Mouse (Mus musculus) heart, embryonic 12.5 days (tissue): ENCODE measurements around the gene Olfr1378. TPM values are rescaled to one million over a fixed set of nuclear protein-coding genes. Genes with fewer than 3 reads are reported as not detected.

Source experiments
- ATAC-seq: fragments of 200-750 bp; cut with Nextera tagmentation; 2 replicates; pipeline ENCODE4 v1.8.0; 2017; ENCODE audit warnings: moderate TSS enrichment, moderate library complexity; ENCODE audit not compliant: insufficient number of reproducible peaks, low FRiP score
- H3K27ac ChIP-seq: fragments of 300-500 bp; sonication (generic); 2 replicates; pipeline ENCODE4 v1.5.1; 2016; ENCODE audit warnings: mild to moderate bottlenecking, moderate library complexity; ENCODE audit not compliant: poor library complexity, severe bottlenecking
- H3K27me3 ChIP-seq: fragments of 300-500 bp; sonication (generic); replicated peaks from 2 replicates; pipeline ENCODE4 v1.6.1; 2016; ENCODE audit warnings: mild to moderate bottlenecking, moderate library complexity
- H3K36me3 ChIP-seq: fragments of 300-500 bp; sonication (generic); 2 replicates; pipeline ENCODE4 v1.6.1; 2016; ENCODE audit warnings: mild to moderate bottlenecking, moderate library complexity
- H3K4me1 ChIP-seq: fragments of 300-500 bp; sonication (generic); replicated peaks from 2 replicates; pipeline ENCODE4 v1.6.1; 2016; ENCODE audit warnings: mild to moderate bottlenecking
- H3K4me2 ChIP-seq: fragments of 300-500 bp; sonication (generic); 2 replicates; pipeline ENCODE4 v1.6.1; 2016; ENCODE audit warnings: mild to moderate bottlenecking, moderate library complexity
- H3K4me3 ChIP-seq: fragments of 300-500 bp; sonication (generic); 2 replicates; pipeline ENCODE4 v1.5.1; 2016; ENCODE audit warnings: mild to moderate bottlenecking
- H3K9ac ChIP-seq: fragments of 300-500 bp; sonication (generic); 2 replicates; pipeline ENCODE4 v1.6.1; 2016; ENCODE audit warnings: mild to moderate bottlenecking, moderate library complexity
- H3K9me3 ChIP-seq: fragments of 300-500 bp; sonication (generic); replicated peaks from 2 replicates; pipeline ENCODE4 v1.6.1; 2016; ENCODE audit warnings: mild to moderate bottlenecking, moderate library complexity
- WGBS: fragments of 180-500 bp; shearing (Covaris S2); methylation state at CpG from one replicate; pipeline ENCODE4 v1.1.7; 2016; 5-methylcytosine and 5-hydroxymethylcytosine counted together
- polyA plus RNA-seq: library from polyadenylated mRNA; unstranded; fragments of >200 nt; fragmentation: Nextera tagmentation; extraction: Ambion mirVana; gene quantifications from 2 replicates; pipeline ENCODE4 v1.2.1, GENCODE M21; 2016

The Olfr1378 gene
- not detected in 2 replicates for polyA plus RNA-seq

- H3K9me3 ChIP-seq = no peaks in the 10 kb centered on the region
- H3K27ac ChIP-seq = no peak within 1 kb of the TSS
- ATAC-seq = no peak
- H3K4me2 ChIP-seq = no peak within 1 kb of the TSS
- H3K4me1 ChIP-seq = no peaks in the 10 kb centered on the region
- peaks cover 10% of the 10 kb centered on the region for H3K27me3 ChIP-seq
- H3K36me3 ChIP-seq = no peaks in the 10 kb centered on the region
- H3K9ac ChIP-seq = no peak within 1 kb of the TSS
- WGBS = 79% methylated on average over 11 of the region's 11 CpGs
- no peak within 1 kb of the TSS for H3K4me3 ChIP-seq
Observed at GRCm38 (mm10) chr11:50966230-50966629, at the start of gene Olfr1378. Gene Olfr1378 (plus strand): TSS chr11:50966530.

GRCm38 (mm10) chr11:50930469-50931014 is 35.8 kb upstream of the Olfr1378 start:
- Histone ChIP-seq H3K9me3 (no peaks in the 10 kb centered on the region), H3K9ac (peak overlapping the region; percentile 85), H3K36me3 (no peaks in the 10 kb centered on the region), H3K27ac (no peak overlapping the region), H3K4me3 (peak overlapping the region; percentile 93), H3K4me1 (peaks cover 9% of the 10 kb centered on the region), H3K4me2 (peak overlapping the region; percentile 89), H3K27me3 (peaks cover 15% of the 10 kb centered on the region)
- ATAC-seq = peak; percentile 36; the same call in 1 of the 2 replicates
- 12% methylated on average over 14 of the region's 14 CpGs for WGBS

- no peaks in the 10 kb centered on the region for H3K9me3 ChIP-seq
- H3K4me3 ChIP-seq = peak overlapping the region; percentile 93
- peak overlapping the region; percentile 85 for H3K9ac ChIP-seq
- peaks cover 15% of the 10 kb centered on the region for H3K27me3 ChIP-seq
- H3K36me3 ChIP-seq = no peaks in the 10 kb centered on the region
- WGBS = under 1% methylated on average over 16 of the region's 16 CpGs
- peak overlapping the region; percentile 89 for H3K4me2 ChIP-seq
- peaks cover 9% of the 10 kb centered on the region for H3K4me1 ChIP-seq
- H3K27ac ChIP-seq = no peak overlapping the region
- peak; percentile 60 for ATAC-seq
Observed at GRCm38 (mm10) chr11:50931021-50931420, 35.3 kb upstream of the Olfr1378 start.

- Histone ChIP-seq H3K4me1 (peaks cover 9% of the 10 kb centered on the region), H3K9ac (peak within 1 kb of the TSS; percentile 85), H3K4me2 (peak within 1 kb of the TSS; percentile 89), H3K36me3 (no peaks in the 10 kb centered on the region), H3K4me3 (peak within 1 kb of the TSS; percentile 93), H3K27me3 (peaks cover 15% of the 10 kb centered on the region), H3K27ac (no peak within 1 kb of the TSS), H3K9me3 (no peaks in the 10 kb centered on the region)
- peak; percentile 91 for ATAC-seq
- WGBS = 0% methylated on average over 18 of the region's 18 CpGs
Observed at GRCm38 (mm10) chr11:50931451-50931866, 34.9 kb upstream of the Olfr1378 start, which contains the start of gene Zfp354b. Gene Zfp354b (minus strand): TSS chr11:50931633.

- H3K4me1 ChIP-seq = peaks cover 9% of the 10 kb centered on the region
- H3K27ac ChIP-seq = no peak overlapping the region
- ATAC-seq = no peak
- H3K36me3 ChIP-seq = no peaks in the 10 kb centered on the region
- WGBS = 78% methylated on average over 1 of the region's 1 CpGs
- H3K9me3 ChIP-seq = no peaks in the 10 kb centered on the region
- H3K9ac ChIP-seq = no peak overlapping the region
- no peak overlapping the region for H3K4me2 ChIP-seq
- peaks cover 15% of the 10 kb centered on the region for H3K27me3 ChIP-seq
- H3K4me3 ChIP-seq = no peak overlapping the region
Observed at GRCm38 (mm10) chr11:50932040-50932439, 34.3 kb upstream of the Olfr1378 start.

- 73% methylated on average over 8 of the region's 8 CpGs for WGBS
- H3K9me3 ChIP-seq = no peaks in the 10 kb centered on the region
Observed at GRCm38 (mm10) chr11:50938435-50938834, 27.9 kb upstream of the Olfr1378 start.

GRCm38 (mm10) chr11:50939621-50940366 is 26.5 kb upstream of the Olfr1378 start:
- peaks cover 29% of the 10 kb centered on the region for H3K27me3 ChIP-seq
- no peaks in the 10 kb centered on the region for H3K36me3 ChIP-seq
- no peak overlapping the region for H3K9ac ChIP-seq
- no peak overlapping the region for H3K27ac ChIP-seq
- WGBS = 31% methylated on average over 14 of the region's 14 CpGs
- no peak for ATAC-seq
- no peaks in the 10 kb centered on the region for H3K9me3 ChIP-seq
- no peak overlapping the region for H3K4me3 ChIP-seq
- no peak overlapping the region for H3K4me2 ChIP-seq
- no peaks in the 10 kb centered on the region for H3K4me1 ChIP-seq

More at GRCm38 (mm10) chr11:50938435-50938834, 27.9 kb upstream of the Olfr1378 start:
- Histone ChIP-seq H3K27ac (no peak overlapping the region), H3K36me3 (no peaks in the 10 kb centered on the region), H3K9ac (no peak overlapping the region), H3K4me3 (no peak overlapping the region), H3K27me3 (peaks cover 24% of the 10 kb centered on the region), H3K4me1 (no peaks in the 10 kb centered on the region), H3K4me2 (no peak overlapping the region)
- no peak for ATAC-seq

GRCm38 (mm10) chr11:50942386-50942785 is 23.9 kb upstream of the Olfr1378 start:
- WGBS = 56% methylated on average over 12 of the region's 12 CpGs
- no peak overlapping the region for H3K4me2 ChIP-seq
- H3K9ac ChIP-seq = no peak overlapping the region
- no peak for ATAC-seq
- H3K36me3 ChIP-seq = no peaks in the 10 kb centered on the region
- H3K4me3 ChIP-seq = no peak overlapping the region
- H3K27me3 ChIP-seq = peaks cover 29% of the 10 kb centered on the region
- H3K27ac ChIP-seq = no peak overlapping the region
- 0 out of 2 replicates have a peak, but pooled peaks cover 3% of the 10 kb centered on the region for H3K9me3 ChIP-seq
- no peaks in the 10 kb centered on the region for H3K4me1 ChIP-seq

- no peaks in the 10 kb centered on the region for H3K4me1 ChIP-seq
- H3K4me2 ChIP-seq = no peak within 1 kb of the TSS
- no peak for ATAC-seq
- 0 out of 2 replicates have a peak, but pooled peaks cover 3% of the 10 kb centered on the region for H3K9me3 ChIP-seq
- H3K36me3 ChIP-seq = no peaks in the 10 kb centered on the region
- H3K27ac ChIP-seq = no peak within 1 kb of the TSS
- peaks cover 25% of the 10 kb centered on the region for H3K27me3 ChIP-seq
- no peak within 1 kb of the TSS for H3K4me3 ChIP-seq
- 69% methylated on average over 14 of the region's 14 CpGs for WGBS
- H3K9ac ChIP-seq = no peak within 1 kb of the TSS
Observed at GRCm38 (mm10) chr11:50943506-50943905, 22.8 kb upstream of the Olfr1378 start, which contains the start of gene 4933414I15Rik. Gene 4933414I15Rik (minus strand): TSS chr11:50943765.

GRCm38 (mm10) chr11:50952290-50952689 is 14.0 kb upstream of the Olfr1378 start:
- Histone ChIP-seq H3K9ac (no peak overlapping the region), H3K4me1 (no peaks in the 10 kb centered on the region), H3K4me3 (no peak overlapping the region), H3K36me3 (no peaks in the 10 kb centered on the region), H3K27ac (no peak overlapping the region), H3K9me3 (no peaks in the 10 kb centered on the region), H3K4me2 (no peak overlapping the region), H3K27me3 (peaks cover 31% of the 10 kb centered on the region)
- no peak for ATAC-seq
- 65% methylated on average over 14 of the region's 14 CpGs for WGBS

GRCm38 (mm10) chr11:50953665-50954064 is 12.7 kb upstream of the Olfr1378 start, which contains the start of gene Prop1:
Gene Prop1 (minus strand): TSS chr11:50953765.
- Histone ChIP-seq H3K4me2 (no peak within 1 kb of the TSS), H3K36me3 (no peaks in the 10 kb centered on the region), H3K4me3 (no peak within 1 kb of the TSS), H3K27ac (no peak within 1 kb of the TSS), H3K4me1 (no peaks in the 10 kb centered on the region), H3K9ac (no peak within 1 kb of the TSS), H3K27me3 (peaks cover 40% of the 10 kb centered on the region), H3K9me3 (no peaks in the 10 kb centered on the region)
- WGBS = 72% methylated on average over 6 of the region's 6 CpGs
- no peak for ATAC-seq
